In genomic region chr2:172842306-172842705, GRCm38 (mm10) we compare ENCODE assay signal across 24 mouse cellular contexts.
"Had no signal": no experiment of that assay in that cellular context is flagged by ENCODE, and none has a peak within 500 bp of the region (broad histone marks: within the 10 kb centered on the region; RNA-seq: fewer than 3 reads in every experiment).

No protein-coding gene starts in this region.

- ATAC-seq: forebrain, embryonic 16.5 days; hindbrain, embryonic 16.5 days; inflammation-experienced regulatory T-cells, adult 6 months; liver, embryonic 12.5 days had no signal

- H3K9ac ChIP-seq: heart, embryonic 12.5 days; hindbrain, embryonic 12.5 days; hindbrain, embryonic 14.5 days; limb, embryonic 13.5 days; limb, embryonic 15.5 days; liver, embryonic 12.5 days; liver, embryonic 14.5 days had no signal

- H3K4me3 ChIP-seq: gastrocnemius, adult 2 months; heart, embryonic 10.5 days; heart, embryonic 12.5 days; hindbrain, embryonic 10.5 days; hindbrain, embryonic 12.5 days; limb, embryonic 13.5 days; limb, embryonic 15.5 days; liver, embryonic 12.5 days had no signal

- H3K27me3 ChIP-seq: heart, embryonic 12.5 days; hindbrain, embryonic 12.5 days; limb, embryonic 13.5 days; limb, embryonic 15.5 days; liver, embryonic 12.5 days had no signal

- H3K27ac ChIP-seq: gastrocnemius, adult 2 months; hindbrain, embryonic 10.5 days; hindbrain, embryonic 12.5 days; hindbrain, embryonic 14.5 days; limb, embryonic 13.5 days; limb, embryonic 15.5 days; liver, embryonic 12.5 days; liver, embryonic 14.5 days had no signal

- H3K4me2 ChIP-seq: heart, embryonic 12.5 days; hindbrain, embryonic 12.5 days; hindbrain, embryonic 14.5 days; limb, embryonic 13.5 days; limb, embryonic 15.5 days; liver, embryonic 12.5 days had no signal

- H3K9me3 ChIP-seq: heart, embryonic 10.5 days; heart, embryonic 12.5 days; hindbrain, embryonic 10.5 days; hindbrain, embryonic 12.5 days; limb, embryonic 13.5 days; limb, embryonic 15.5 days; liver, embryonic 12.5 days had no signal

- H3K4me1 ChIP-seq: liver, embryonic 12.5 days had no signal

- H3K36me3 ChIP-seq: heart, embryonic 10.5 days; heart, embryonic 12.5 days; hindbrain, embryonic 10.5 days; hindbrain, embryonic 12.5 days; limb, embryonic 13.5 days; limb, embryonic 15.5 days; liver, embryonic 12.5 days had no signal

- DNase-seq: gastrocnemius, adult 2 months; gastrocnemius, postnatal 10 days; gastrocnemius, postnatal 25 days; heart, adult 18-20 months; heart, postnatal 10 days; heart, postnatal 4 days; kidney, adult 11 months; kidney, adult 8-10 months; kidney, postnatal 14 days; layer of hippocampus, adult 9-11 months; layer of hippocampus, postnatal 36 days; left cerebral cortex, postnatal 4 days had no signal
